Mouse (Mus musculus): ENCODE measurements around the gene Crcp. TPM values are rescaled to one million over a fixed set of nuclear protein-coding genes. Genes with fewer than 3 reads are reported as not detected.

Crcp gene
- total RNA-seq, 2 experiments from 2014 or later = 52.0 to 67.6 TPM

GRCm38 (mm10) chr5:130088008-130088407 is 58.9 kb downstream of the Crcp start:
- no peak for ATAC-seq (replicated peaks; ENCODE audit: poor library complexity, severe bottlenecking)

GRCm38 (mm10) chr5:130088612-130089011 is 59.5 kb downstream of the Crcp start:
- no peak for ATAC-seq (replicated peaks; ENCODE audit: poor library complexity, severe bottlenecking)

GRCm38 (mm10) chr5:130089177-130089576 is 60.1 kb downstream of the Crcp start:
- ATAC-seq (replicated peaks; ENCODE audit: poor library complexity, severe bottlenecking) = peak; percentile 98

GRCm38 (mm10) chr5:130089626-130090393 is 60.7 kb downstream of the Crcp start:
- peak; percentile 84 for ATAC-seq (replicated peaks; ENCODE audit: poor library complexity, severe bottlenecking)

- no peak for ATAC-seq (replicated peaks; ENCODE audit: poor library complexity, severe bottlenecking)
These were observed 67.7 kb downstream of the Crcp start for GRCm38 (mm10) chr5:130096754-130097153.

- ATAC-seq (replicated peaks; ENCODE audit: poor library complexity, severe bottlenecking) = no peak
These were observed 68.7 kb downstream of the Crcp start for GRCm38 (mm10) chr5:130097837-130098236.

- ATAC-seq (replicated peaks; ENCODE audit: poor library complexity, severe bottlenecking) = no peak
These were observed 72.6 kb downstream of the Crcp start for GRCm38 (mm10) chr5:130101724-130102123.

GRCm38 (mm10) chr5:130109348-130109747 is 80.3 kb downstream of the Crcp start:
- ATAC-seq (replicated peaks; ENCODE audit: poor library complexity, severe bottlenecking) = no peak

Other genes starting within 250 kb of the Crcp start
- 23.5 and 34.6 TPM in 2 replicates for gene Psph, start 241.8 kb upstream of the Crcp start, total RNA-seq (2014; fragmentation: Nextera tagmentation)
- gene Psph, start 241.8 kb upstream of the Crcp start, total RNA-seq (2017) = 20.5 and 21.4 TPM in 2 replicates
- 17.1 and 31.7 TPM in 2 replicates for gene Sumf2, start 182.3 kb upstream of the Crcp start, total RNA-seq (2014; fragmentation: Nextera tagmentation)
- 22.6 and 24.5 TPM in 2 replicates for gene Sumf2, start 182.3 kb upstream of the Crcp start, total RNA-seq (2017)
- gene Chchd2, start 141.8 kb upstream of the Crcp start, total RNA-seq (2014; fragmentation: Nextera tagmentation) = 360 and 388 TPM in 2 replicates
- gene Chchd2, start 141.8 kb upstream of the Crcp start, total RNA-seq (2017) = 241 and 245 TPM in 2 replicates
- gene Zbed5, start 133.6 kb upstream of the Crcp start, total RNA-seq (2014; fragmentation: Nextera tagmentation) = 1.2 and 3.1 TPM in 2 replicates
- gene Zbed5, start 133.6 kb upstream of the Crcp start, total RNA-seq (2017) = 1.9 and 4.2 TPM in 2 replicates
- gene Phkg1, start 130.7 kb upstream of the Crcp start, total RNA-seq (2014; fragmentation: Nextera tagmentation) = 0.36 TPM in 1 of 2 replicates, not detected in the other
- gene Phkg1, start 130.7 kb upstream of the Crcp start, total RNA-seq (2017) = 0.98 and 1.5 TPM in 2 replicates
- gene Nupr1l, start 120.8 kb upstream of the Crcp start, total RNA-seq (2014; fragmentation: Nextera tagmentation) = 0.21 and 1.5 TPM in 2 replicates
- 0.34 and 0.72 TPM in 2 replicates for gene Nupr1l, start 120.8 kb upstream of the Crcp start, total RNA-seq (2017)
- 36.6 and 44.6 TPM in 2 replicates for gene Vkorc1l1, start 87.3 kb upstream of the Crcp start, total RNA-seq (2014; fragmentation: Nextera tagmentation)
- 26.7 and 39.9 TPM in 2 replicates for gene Vkorc1l1, start 87.3 kb upstream of the Crcp start, total RNA-seq (2017)
- gene Gusb, start 26.2 kb upstream of the Crcp start, total RNA-seq (2014; fragmentation: Nextera tagmentation) = 119 and 163 TPM in 2 replicates
- gene Gusb, start 26.2 kb upstream of the Crcp start, total RNA-seq (2017) = 91.6 and 103 TPM in 2 replicates
- gene Asl, start within 50 bp of the Crcp start, total RNA-seq (2014; fragmentation: Nextera tagmentation) = 34.6 and 40.6 TPM in 2 replicates
- 17.5 and 19.6 TPM in 2 replicates for gene Asl, start within 50 bp of the Crcp start, total RNA-seq (2017)
- gene Tpst1, start 44.0 kb downstream of the Crcp start, total RNA-seq (2014; fragmentation: Nextera tagmentation) = 16.0 and 17.3 TPM in 2 replicates
- 3.4 and 7.5 TPM in 2 replicates for gene Tpst1, start 44.0 kb downstream of the Crcp start, total RNA-seq (2017)
- 3.2 and 4.4 TPM in 2 replicates for gene Kctd7, start 115.6 kb downstream of the Crcp start, total RNA-seq (2014; fragmentation: Nextera tagmentation)
- 3.6 and 4.1 TPM in 2 replicates for gene Kctd7, start 115.6 kb downstream of the Crcp start, total RNA-seq (2017)
- 12.8 and 18.8 TPM in 2 replicates for gene Rabgef1, start 142.5 kb downstream of the Crcp start, total RNA-seq (2014; fragmentation: Nextera tagmentation)
- 11.3 and 24.0 TPM in 2 replicates for gene Rabgef1, start 142.5 kb downstream of the Crcp start, total RNA-seq (2017)
- 64.5 and 70.1 TPM in 2 replicates for gene Tmem248, start 187.8 kb downstream of the Crcp start, total RNA-seq (2014; fragmentation: Nextera tagmentation)
- 71.8 and 85.0 TPM in 2 replicates for gene Tmem248, start 187.8 kb downstream of the Crcp start, total RNA-seq (2017)
- gene Sbds, start 226.2 kb downstream of the Crcp start, total RNA-seq (2014; fragmentation: Nextera tagmentation) = 47.8 and 52.4 TPM in 2 replicates
- gene Sbds, start 226.2 kb downstream of the Crcp start, total RNA-seq (2017) = 61.0 and 101 TPM in 2 replicates
- gene Tyw1, start 226.3 kb downstream of the Crcp start, total RNA-seq (2014; fragmentation: Nextera tagmentation) = 12.0 and 16.7 TPM in 2 replicates
- 31.9 and 37.4 TPM in 2 replicates for gene Tyw1, start 226.3 kb downstream of the Crcp start, total RNA-seq (2017)